Mouse (Mus musculus) erythroblast, embryonic 14.5 days (primary cell): ENCODE measurements around the gene Camkk2. TPM values are rescaled to one million over a fixed set of nuclear protein-coding genes. Genes with fewer than 3 reads are reported as not detected.

ENCODE experiments used
- H3K27me3 ChIP-seq: 2 replicates; pipeline ENCODE4 v1.6.1; 2012; ENCODE audit warnings: inconsistent platforms; ENCODE audit not compliant: control insufficient read depth
- H3K36me3 ChIP-seq: 2 replicates; pipeline ENCODE4 v1.6.1; 2012; ENCODE audit warnings: mild to moderate bottlenecking, inconsistent platforms; ENCODE audit not compliant: control insufficient read depth
- H3K4me1 ChIP-seq: 2 replicates; pipeline ENCODE4 v1.6.1; 2012; ENCODE audit warnings: inconsistent platforms; ENCODE audit not compliant: control insufficient read depth
- H3K4me3 ChIP-seq: replicated peaks from 2 replicates; pipeline ENCODE3; 2012; ENCODE audit warnings: moderate library complexity, mild to moderate bottlenecking, inconsistent platforms
- H3K9me3 ChIP-seq: 2 replicates; pipeline ENCODE4 v1.6.1; 2012; ENCODE audit warnings: low read length, inconsistent platforms, mixed read lengths; ENCODE audit not compliant: control insufficient read depth
- GATA1 ChIP-seq: IDR thresholded peaks from 2 replicates; pipeline ENCODE4 v1.6.1; 2012; ENCODE audit warnings: low read length, inconsistent platforms, mixed read lengths
- TAL1 ChIP-seq: IDR thresholded peaks from 3 replicates; pipeline ENCODE4 v1.6.1; 2012; ENCODE audit warnings: low read length, inconsistent platforms, mixed read lengths
- polyA plus RNA-seq: library from polyadenylated mRNA; stranded (reverse); fragments of >175 nt; gene quantifications from 2 replicates; pipeline ENCODE4 v1.2.3, GENCODE M21; 2012

Camkk2 gene
- polyA plus RNA-seq, 1 experiment = 2.1 TPM

- no peaks in the 10 kb centered on the region for H3K27me3 ChIP-seq
- H3K4me3 ChIP-seq = no peak overlapping the region
- TF ChIP-seq GATA1 = no peak
- no peak for TF ChIP-seq TAL1
- no peaks in the 10 kb centered on the region; the same call in 1 of the 2 replicates for H3K4me1 ChIP-seq
- no peaks in the 10 kb centered on the region for H3K9me3 ChIP-seq
- H3K36me3 ChIP-seq = peaks cover 99% of the 10 kb centered on the region
Measured at GRCm38 (mm10) chr5:122805503-122805902, 26.3 kb upstream of the Camkk2 start.

DNA sequence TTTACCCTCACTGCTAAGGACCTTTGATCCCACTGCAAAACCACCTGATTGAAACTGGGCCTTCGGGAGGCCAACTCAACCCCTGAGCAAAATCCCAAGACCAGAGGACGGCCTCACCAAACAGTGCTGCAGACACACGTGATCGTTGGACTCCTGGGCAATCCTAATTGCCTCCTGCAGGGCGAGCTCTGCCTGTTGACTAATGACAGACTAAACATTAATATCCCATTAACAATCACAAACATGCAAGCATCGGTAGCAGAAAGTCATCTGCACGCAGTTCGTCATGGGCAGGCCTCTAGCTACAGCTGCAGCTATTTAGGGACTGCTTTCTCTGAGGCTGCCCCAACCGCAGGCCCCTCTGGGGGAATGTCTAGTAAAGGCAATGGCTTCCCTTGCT, 23.5 kb upstream of the Camkk2 start:
- H3K4me1 ChIP-seq = peaks cover 13% of the 10 kb centered on the region
- TF ChIP-seq TAL1 = no peak
- TF ChIP-seq GATA1 = no peak
- no peaks in the 10 kb centered on the region for H3K9me3 ChIP-seq
- no peak overlapping the region for H3K4me3 ChIP-seq
- H3K36me3 ChIP-seq = peaks cover 100% of the 10 kb centered on the region
- H3K27me3 ChIP-seq = no peaks in the 10 kb centered on the region

GRCm38 (mm10) chr5:122801684-122802083, 22.5 kb upstream of the Camkk2 start:
- Histone ChIP-seq H3K36me3 (peaks cover 97% of the 10 kb centered on the region), H3K9me3 (no peaks in the 10 kb centered on the region), H3K27me3 (no peaks in the 10 kb centered on the region), H3K4me1 (peaks cover 13% of the 10 kb centered on the region), H3K4me3 (no peak overlapping the region)
- TF ChIP-seq TAL1 (no peak), GATA1 (no peak)

GRCm38 (mm10) chr5:122800345-122801010, 21.3 kb upstream of the Camkk2 start:
- H3K4me3 ChIP-seq = no peak overlapping the region
- H3K36me3 ChIP-seq = peaks cover 97% of the 10 kb centered on the region
- peaks cover 13% of the 10 kb centered on the region for H3K4me1 ChIP-seq
- no peaks in the 10 kb centered on the region for H3K9me3 ChIP-seq
- no peak for TF ChIP-seq TAL1
- no peak for TF ChIP-seq GATA1
- no peaks in the 10 kb centered on the region for H3K27me3 ChIP-seq

GRCm38 (mm10) chr5:122799379-122800344, 20.5 kb upstream of the Camkk2 start:
- Histone ChIP-seq H3K9me3 (no peaks in the 10 kb centered on the region), H3K4me3 (no peak overlapping the region), H3K36me3 (peaks cover 97% of the 10 kb centered on the region), H3K27me3 (no peaks in the 10 kb centered on the region), H3K4me1 (peaks cover 13% of the 10 kb centered on the region)
- TF ChIP-seq TAL1 (no peak), GATA1 (no peak)

DNA sequence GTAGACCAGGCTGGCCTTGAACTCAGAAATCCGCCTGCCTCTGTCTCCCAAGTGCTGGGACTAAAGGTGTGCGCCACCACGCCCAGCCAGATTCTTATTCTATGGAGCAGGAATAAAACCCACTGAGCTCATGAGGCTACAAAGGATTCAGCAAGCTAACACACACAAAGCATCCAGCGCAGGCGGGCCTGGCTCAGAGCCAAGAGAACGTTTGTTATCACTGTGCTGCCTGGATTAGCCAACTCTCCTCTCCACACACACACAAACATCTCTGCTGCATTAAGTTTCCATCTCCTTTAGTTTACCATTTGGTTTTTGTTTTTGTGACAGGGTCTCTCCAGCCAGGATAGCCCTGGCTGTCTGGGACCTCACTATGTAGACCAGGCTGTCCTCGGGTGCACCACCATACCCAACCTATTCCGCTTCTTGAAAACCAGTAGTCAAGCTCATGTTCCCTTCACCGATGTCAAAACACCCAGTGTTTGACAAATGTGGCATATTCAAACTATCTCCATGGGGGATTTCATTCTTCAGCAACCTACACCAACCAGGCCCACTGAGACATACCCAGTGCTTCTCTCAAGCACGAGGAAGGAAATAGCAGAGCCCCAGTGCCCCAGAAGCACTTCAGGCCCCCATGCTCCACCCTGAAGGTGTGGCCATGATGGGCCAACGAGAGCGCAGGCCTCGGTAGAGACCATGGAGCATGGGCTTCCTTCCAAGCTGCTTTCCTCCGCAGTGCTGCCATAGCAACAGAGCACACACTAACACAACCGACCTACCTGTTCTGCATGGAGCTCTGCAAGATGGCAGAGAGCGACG, 19.6 kb upstream of the Camkk2 start:
- peaks cover 13% of the 10 kb centered on the region for H3K4me1 ChIP-seq
- H3K9me3 ChIP-seq = no peaks in the 10 kb centered on the region
- H3K4me3 ChIP-seq = no peak overlapping the region
- no peaks in the 10 kb centered on the region for H3K27me3 ChIP-seq
- TF ChIP-seq GATA1 (no peak), TAL1 (no peak)
- peaks cover 96% of the 10 kb centered on the region for H3K36me3 ChIP-seq

GRCm38 (mm10) chr5:122797866-122798265, 18.7 kb upstream of the Camkk2 start:
- TF ChIP-seq TAL1 (no peak), GATA1 (no peak)
- Histone ChIP-seq H3K9me3 (no peaks in the 10 kb centered on the region), H3K4me1 (peaks cover 13% of the 10 kb centered on the region), H3K27me3 (no peaks in the 10 kb centered on the region), H3K4me3 (no peak overlapping the region), H3K36me3 (peaks cover 96% of the 10 kb centered on the region)

DNA sequence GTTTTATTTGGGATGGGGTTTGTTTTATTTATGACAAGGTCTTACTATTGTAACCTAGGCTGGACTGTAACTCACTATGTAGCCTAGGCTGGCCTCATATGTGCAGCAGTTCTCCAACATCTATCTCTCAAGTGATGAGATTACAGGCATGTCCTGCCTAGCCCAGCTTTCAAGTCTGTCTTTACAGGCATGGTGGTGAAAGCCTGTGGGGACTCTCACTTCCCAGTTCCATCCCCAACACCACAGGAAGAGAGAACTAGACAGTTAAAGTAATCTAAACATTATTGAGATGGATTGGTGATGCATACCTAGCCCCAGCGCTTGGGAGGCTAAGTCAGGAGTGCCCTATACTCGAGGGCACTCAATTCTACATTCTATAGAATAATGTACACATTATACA, 9.5 kb upstream of the Camkk2 start:
- H3K4me3 ChIP-seq = no peak overlapping the region
- peaks cover 94% of the 10 kb centered on the region for H3K36me3 ChIP-seq
- H3K9me3 ChIP-seq = no peaks in the 10 kb centered on the region
- TF ChIP-seq TAL1 = no peak
- TF ChIP-seq GATA1 = no peak
- H3K27me3 ChIP-seq = no peaks in the 10 kb centered on the region
- peaks cover 2% of the 10 kb centered on the region; the same call in 1 of the 2 replicates for H3K4me1 ChIP-seq
